Mouse (Mus musculus): ENCODE results near the gene Kctd7.

The Kctd7 gene

DNA sequence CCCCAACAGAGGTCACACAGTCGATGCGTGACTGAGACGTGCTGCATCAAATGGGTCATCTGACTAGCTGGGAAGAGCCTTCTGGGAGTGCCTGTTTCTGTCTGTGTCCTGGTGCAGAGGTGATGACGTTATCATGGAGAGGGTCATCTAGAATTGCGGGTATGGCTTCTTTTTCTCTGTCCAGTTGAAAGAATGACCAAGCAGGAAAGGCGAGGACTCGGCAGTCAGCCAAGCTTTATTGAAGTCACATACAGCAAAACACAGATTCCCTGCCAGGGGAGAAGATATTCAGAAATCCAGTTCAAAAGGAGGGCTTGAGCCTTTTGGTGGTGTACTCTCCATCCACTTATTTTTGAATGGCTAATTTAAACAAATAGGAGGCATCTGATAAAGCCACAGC lies 1.6 kb upstream of the Kctd7 start:
- DNase-seq (ENCODE audit: low spot score in 2 of 2): no peak

DNA sequence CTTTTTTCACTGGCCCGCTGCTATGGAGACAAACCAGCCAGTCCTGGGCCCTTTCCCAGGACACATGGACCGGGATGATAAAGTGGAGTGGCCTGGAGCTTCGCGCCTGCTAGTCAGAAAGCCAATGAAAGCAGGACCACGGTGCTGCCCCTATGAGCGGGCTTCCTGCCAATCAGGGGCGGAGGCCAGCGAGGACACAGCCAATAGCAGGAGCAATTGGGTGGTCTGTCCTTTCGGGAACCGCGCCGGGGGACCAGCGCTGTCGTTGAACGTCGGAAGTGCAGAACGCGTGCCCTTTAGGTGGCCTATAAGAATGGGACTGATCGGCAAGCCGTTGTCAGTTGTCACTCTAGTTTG lies 706 bp upstream of the Kctd7 start:
- peak; percentile 84 to 89 for DNase-seq (ENCODE audit: low spot score in 2 of 2)

DNA sequence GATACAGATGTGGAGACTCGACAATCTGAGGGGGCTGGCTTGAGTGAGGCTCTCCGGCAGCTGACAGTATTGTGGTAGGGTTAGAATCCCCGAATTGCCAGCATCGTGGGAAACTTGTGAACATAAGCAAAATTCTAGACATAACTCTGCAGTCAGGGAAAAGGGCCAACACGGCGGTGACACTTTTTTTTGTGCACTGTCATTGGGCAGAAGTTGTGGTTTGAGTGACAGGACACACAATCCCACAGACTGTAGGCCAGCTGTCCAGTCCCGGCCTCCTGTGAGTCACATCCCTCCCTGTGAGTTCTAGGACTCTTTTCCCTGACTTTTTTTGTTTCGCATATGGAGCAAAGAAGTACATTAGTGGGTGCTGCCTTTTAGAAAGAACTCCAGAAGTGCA lies 1.3 kb downstream of the Kctd7 start:
- no peak for DNase-seq (ENCODE audit: low spot score in 2 of 2)

DNA sequence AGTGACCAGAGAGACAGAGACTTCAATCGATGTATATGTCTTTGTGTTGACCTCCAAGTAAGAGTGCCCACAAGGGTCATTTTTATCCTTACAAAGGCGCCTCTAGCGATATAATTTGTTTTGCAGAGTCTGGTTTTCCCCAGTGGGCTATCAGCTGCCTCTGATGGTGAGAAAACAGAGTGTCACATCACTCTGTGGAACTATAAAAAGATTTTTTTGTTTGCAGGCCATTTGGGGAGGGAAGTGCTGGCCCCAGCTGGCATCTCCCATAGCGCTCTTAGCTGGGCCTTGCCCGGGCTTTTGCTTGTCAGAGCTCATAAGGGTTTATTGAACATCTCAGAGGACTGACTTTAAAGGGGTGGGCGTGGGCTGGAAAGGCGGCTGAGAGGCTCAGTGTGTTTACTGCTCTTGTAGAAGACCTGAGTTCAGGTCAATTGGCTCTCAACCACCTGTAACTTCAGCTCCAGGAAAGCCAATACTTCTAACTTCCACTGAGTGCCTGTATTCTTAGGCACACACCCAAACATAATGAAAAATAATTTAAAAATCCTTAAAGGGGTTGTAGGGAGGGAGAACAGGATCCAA lies 5.2 kb downstream of the Kctd7 start:
- no peak for DNase-seq (ENCODE audit: low spot score in 2 of 2)

DNA sequence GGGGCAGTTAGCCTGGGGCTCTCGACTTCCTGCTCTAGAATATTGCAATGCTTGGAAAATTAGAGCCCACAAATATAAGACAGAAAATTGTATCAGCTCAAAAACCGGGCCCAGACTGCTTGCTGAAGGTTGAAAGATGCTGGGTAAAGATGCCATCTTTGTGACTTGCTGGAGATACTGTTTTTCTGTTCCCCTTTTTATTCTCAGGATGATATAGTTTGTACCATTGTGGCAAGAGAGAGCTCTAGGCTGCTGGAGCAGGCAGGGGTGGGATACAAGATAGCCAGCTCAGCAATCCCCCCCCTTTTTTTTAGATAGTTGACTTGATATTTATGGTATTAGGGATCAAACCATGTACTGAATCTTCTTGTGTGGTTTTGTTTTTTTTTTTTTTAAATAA lies 9.6 kb downstream of the Kctd7 start:
- DNase-seq (ENCODE audit: low spot score in 2 of 2): no peak

DNA sequence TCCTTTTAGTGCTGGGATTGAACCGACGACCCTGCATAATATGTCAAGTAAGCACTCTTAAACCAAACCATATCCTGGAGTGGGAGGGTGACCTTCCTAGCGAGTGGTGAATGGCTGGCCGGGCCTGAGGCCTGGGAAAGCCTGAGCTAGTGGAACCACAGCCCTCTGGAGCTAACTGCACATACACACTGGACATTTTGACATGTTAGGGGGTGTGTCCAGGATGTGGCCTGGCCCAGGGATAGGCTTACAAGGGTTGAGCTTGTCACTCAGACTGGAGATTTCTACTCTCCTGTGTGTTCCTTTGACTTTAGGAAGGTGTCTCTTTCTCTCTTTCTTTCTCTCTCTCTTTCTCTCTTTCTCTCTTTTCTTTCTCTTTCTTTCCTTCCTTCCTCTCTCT lies 13.9 kb downstream of the Kctd7 start:
- DNase-seq (ENCODE audit: low spot score in 2 of 2): no peak

DNA sequence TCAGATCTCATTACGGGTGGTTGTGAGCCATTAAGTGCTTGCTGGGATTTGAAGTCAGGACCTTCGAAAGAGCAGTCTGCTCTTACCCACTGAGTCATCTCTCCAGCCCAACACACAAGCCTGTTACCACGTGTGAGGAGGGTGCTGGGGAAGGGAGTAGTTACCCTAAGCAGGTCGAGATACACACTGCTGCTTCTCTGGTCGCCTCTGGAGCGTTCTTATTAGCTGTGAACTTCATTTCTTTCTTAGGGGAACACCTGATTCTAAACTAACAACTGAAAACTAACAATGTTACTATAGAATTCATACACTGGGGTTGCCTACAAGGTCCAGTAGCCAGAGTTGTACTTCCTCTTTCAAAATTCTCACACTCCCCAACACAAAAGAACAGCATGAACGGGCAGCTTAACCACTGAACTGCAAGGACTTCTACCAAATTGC lies 15.1 kb downstream of the Kctd7 start:
- no peak for DNase-seq (ENCODE audit: low spot score in 2 of 2)

DNA sequence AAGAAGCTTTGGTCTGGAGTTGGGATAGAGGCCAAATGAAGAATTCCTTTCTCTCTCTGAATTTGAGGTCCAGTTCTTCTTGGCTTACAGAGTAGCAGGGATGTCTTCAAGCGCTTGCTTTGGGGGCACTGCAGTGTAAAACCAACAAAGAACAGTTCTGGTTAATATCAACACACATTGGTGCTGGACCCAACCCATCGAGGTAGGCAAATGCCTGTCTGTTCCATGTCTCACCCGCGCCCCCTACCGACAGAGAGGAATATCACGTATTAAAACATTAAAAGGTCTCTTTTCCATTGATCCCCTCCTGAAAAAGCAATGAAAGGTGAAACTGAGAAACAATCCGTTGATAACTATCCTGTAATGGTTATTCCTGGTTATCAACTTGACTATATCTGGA lies 19.0 kb downstream of the Kctd7 start:
- peak; percentile 82 to 95 for DNase-seq (ENCODE audit: low spot score in 2 of 2)

DNA sequence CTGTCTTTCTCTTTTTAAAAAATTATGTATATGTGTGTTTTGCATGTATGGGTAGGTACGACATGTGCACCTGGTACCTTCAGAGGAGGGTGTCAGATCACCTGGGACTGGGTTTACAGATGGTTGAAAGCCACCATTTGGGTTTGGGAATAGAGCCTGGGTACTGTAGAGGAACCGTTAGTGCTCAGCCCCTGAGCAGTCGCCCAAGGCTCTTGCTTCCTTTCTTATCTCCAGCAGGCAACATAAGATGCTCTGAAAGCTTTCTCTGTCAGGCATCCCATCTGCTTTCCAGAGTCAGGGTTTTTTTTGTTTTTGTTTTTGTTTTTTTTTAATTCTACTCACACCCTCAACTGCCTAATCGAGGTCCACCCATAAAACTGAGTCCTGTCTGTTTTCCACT lies 20.6 kb downstream of the Kctd7 start:
- no peak for DNase-seq (ENCODE audit: low spot score in 2 of 2)

DNA sequence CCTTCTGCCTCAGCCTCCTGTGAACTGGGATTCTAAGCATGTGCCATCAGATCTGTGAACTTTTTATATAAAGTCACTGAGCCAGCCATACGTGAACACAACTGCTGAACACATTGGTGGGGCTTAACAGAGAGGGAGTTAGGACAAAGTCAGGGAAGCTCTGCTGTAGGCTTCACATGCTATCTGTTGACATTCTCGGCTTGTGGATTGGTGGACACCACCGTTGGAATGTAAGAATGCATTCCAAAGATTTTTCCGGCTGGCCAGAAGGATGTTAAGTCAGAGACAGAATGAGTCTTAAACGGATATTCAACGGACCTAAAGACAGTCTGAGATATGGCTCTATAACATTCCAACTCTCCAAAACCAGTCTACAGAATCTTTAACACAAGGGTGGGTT lies 24.4 kb downstream of the Kctd7 start:
- DNase-seq (ENCODE audit: low spot score in 2 of 2): no peak

DNA sequence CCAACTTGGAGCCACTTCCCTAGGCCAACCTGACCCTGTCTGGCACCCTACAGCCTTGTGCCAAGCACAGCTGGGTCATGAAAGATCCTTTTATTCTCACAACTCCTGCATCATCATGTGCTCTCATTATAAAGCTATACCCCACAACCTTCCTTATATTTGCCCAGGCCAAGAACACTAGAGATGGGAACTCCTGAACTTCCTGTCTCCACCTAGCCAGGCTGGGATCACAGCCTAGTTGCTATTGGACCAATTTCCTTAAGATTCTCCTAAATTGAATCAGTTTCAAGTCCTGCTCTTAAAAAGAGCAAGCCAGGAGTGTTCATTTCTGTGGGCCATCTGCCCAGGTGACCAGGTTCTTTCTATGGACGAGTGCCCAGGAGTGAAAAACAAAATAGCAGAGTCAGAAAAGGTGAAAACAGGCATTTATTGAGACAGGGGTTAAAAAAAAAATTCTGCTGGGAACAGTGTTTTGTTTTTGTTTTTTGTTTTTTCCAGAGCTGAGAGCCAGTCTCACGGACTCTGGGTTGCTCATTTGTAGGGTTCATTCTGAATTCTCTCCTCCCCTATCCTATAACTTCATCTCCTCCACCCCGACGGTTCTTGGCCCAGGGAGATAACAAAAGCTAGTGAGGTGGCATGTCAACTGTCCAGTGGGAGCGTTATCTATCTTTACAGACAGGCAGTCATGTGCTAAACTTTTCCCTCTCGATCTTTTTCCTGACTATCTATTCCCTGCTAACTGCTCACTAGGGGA lies 26.2 kb downstream of the Kctd7 start:
- peak in 1 of 2 experiments; percentile 66 for DNase-seq (ENCODE audit: low spot score in 2 of 2)

DNA sequence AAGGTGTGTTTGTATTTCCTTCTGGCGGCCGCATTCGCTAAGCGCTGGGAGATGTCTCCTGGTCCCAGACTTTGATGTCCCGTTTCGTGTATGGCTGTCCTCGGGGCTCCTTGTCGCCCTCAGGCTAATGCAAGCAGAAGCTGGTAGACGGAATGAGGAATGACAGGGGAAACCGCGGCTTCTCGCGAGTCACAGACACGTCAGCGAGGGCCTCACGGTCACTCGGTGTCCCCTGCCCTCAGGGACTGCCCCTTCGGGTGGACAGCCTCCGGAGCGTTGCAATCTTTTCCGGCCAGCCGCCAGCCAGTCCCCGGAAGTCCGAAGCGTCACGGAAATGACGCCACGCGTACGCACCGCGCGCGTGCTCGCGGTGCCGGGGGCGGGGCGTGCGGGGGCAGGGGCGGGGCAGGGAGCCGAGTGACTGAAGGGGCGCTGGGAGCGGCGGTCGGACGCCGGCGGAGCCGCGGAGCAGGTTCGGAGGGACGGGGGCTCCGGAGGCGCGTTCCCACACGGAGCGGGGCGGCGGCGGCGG lies 26.8 kb downstream of the Kctd7 start, which contains the start of gene Rabgef1:
Gene Rabgef1 (plus strand): TSS at position 376 of the 532 bp plus-strand sequence.
- DNase-seq (ENCODE audit: low spot score in 2 of 2): peak; percentile 89 to 95

DNA sequence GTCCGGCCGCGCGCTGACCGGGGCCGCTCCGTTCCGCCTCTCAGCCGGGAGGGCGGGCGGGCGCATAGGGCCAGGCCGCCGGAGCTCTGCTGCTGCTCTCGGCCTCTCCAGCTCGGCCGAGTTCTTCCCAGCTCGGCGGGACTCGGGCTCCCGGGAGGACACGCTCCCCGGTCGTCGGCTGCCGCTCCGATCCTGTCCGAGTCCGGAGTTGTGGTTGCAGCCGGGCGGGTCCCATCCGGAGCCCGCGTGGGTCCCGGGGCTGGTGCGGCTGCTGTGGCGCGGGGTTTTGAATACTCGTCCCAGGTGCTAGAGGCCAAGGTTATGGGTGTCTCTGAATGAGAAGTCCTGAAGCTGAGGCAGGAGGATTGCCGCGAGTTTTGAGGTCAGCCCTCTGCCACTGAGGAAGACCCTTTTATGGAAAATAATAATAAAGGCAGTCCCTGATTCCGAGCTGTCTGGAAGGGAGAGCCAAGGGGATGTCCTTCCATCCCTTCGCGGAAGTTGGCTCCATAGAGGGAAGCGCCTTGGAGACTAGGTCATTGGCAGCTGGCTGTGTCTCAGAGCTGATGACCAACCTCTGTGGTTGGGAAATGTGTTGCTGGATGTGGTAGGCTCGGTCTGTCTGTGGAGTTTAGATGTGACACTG lies 27.4 kb downstream of the Kctd7 start:
- peak; percentile 61 to 85 for DNase-seq (ENCODE audit: low spot score in 2 of 2)

DNA sequence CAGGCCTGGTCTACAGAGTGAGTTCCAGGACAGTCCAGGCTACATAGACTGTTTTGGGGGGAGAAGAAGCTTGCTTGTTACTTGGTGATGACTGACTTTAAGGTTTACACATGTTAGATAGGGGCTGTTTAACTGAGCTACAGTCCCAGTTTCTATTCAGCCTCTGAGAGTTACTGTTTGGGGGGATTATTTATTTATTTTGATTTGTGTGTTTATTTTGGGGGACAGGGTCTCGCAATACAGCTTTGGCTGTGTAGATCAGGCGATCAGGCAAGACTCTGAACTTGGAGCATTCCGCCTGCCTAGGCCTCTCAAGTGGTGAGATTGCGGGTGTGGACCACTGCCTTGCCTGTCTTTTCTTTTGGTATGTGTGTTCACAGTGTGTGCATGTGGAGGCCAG lies 28.4 kb downstream of the Kctd7 start:
- no peak for DNase-seq (ENCODE audit: low spot score in 2 of 2)

DNA sequence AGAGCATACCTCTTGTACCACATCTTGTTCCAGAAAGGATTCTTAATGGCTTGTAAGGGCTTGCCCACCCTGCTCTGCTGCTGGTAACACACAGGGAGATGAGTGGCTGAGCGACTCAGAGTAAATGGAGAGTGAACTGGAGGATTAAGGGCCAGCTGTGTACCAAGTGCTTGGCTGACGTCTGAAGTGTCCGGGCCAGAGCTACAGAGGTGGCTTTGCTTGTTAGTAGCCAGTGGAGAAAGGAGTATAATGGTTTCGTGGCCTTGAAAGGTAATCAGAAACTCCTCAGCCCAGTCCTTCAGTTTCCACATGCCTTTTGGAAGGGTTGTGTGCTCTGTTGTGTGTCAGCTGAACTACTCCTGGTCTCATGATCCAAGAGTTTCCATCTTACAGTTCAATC lies 33.2 kb downstream of the Kctd7 start:
- no peak for DNase-seq (ENCODE audit: low spot score in 2 of 2)

DNA sequence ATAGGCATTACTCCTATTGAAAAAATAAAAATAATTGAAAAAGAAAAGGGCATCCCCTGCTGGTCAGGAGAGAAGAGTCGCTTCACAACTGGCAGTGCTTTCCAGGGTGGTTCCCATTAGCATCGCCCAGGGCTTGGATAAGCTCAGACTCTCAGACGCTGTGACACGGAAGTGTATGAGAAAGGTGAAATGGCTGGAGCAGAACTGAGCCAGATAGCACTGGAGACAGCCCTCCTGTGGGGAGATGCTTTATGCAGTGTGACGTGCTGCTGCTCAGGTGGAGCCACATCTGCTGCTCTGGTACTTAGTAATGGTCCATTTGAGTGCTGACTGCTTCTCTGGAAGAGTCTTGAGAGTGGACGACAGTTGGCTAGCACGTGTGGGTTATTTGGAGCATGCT lies 35.7 kb downstream of the Kctd7 start:
- DNase-seq (ENCODE audit: low spot score in 2 of 2): no peak

DNA sequence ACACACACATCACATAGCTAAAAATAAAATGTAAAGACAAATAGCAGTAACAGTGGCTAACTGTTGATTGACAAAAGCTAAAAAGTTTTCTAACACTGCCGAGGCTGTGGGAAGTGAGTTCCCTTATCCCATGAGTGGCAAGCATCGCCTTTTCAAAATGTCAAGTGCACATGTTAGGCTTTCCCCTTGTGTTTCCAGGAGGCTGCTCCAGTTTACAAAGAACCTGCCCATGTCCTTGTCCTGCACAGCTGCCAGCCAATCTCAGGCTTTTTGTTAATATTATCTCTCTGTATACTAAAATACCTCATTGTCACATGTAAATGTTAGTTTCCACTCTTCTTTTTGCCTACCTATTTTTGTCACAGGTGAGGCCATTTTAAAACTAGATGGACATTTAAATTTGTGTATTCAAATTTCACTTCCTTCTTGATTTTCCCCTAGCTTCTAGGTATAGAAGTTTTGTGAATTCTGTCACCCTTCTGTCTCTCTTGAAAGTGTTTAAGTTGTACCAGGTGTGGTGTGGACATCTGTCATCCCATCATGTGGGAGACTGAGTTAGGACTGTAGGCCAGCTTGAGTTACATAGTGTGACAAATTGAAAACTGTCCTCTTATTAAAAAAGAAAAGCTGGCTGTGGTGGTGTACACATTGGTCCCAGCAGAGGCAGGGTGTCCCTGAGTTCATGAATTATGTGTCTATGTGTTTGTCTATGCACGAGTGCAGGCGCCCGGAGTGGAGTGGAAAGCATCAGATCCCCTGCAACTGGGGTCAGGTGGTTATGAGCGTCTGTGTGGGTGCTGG lies 37.3 kb downstream of the Kctd7 start:
- no peak for DNase-seq (ENCODE audit: low spot score in 2 of 2)

DNA sequence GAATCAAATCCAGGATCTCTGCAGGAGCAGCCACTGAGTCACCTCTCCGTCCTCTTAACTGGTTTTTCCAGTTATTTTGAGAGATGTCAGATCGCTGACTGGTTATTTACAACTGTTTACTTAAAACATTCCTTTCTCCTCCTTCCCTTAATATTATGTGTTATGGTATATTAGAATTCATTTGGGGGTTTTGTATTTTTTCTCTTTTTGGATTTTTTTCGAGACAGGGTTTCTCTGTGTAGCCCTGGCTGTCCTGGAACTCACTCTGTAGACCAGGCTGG lies 37.8 kb downstream of the Kctd7 start:
- DNase-seq (ENCODE audit: low spot score in 2 of 2): no peak

DNA sequence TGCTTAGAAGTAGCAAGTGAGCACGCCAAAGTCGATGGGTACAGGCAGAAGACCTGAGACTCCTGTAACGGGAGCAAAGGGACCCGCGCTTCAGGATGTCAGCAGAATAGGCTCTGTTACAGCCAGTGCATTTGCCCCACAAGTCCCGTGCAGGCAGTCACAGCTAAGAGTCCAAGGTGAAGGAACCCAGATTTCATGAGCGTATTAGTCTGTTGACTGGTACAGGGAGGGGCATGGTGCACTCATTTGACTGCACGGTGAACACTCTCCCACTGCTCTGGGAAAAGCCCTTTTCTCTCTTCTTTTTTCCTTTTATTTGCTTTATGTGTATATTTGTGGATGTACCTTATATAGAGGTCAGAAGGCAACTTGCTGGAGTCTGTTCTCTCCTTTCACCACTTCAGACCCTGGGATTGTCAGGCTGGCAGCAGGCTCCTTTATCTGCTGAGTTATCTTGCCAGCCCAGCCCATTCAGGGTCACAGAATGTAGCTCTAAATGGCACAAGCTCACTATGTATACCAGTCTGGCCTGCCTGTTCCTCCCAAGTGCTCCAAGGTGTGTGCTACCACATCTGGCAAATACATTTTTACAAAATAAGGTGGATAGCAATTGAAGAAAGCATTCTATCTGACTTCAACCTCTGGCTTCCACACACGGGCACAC lies 39.7 kb downstream of the Kctd7 start:
- no peak for DNase-seq (ENCODE audit: low spot score in 2 of 2)

DNA sequence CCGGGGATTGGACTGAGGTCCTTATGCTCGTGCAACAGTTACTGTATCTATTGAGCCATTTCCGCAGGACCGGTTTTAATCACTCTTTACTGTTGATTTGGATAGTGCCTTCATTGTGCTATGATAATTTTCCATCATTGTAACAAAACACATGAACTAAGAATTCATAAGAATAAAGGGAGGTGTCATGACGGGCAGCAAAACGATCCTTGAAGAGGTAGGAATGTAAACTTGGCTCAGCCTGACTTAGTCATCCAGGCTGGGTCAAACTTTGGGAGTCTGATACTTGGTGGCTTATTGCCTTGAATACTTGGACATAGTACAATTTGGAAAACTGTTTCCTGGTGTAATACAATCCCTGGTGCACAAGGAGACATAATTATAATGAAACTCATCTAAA lies 40.7 kb downstream of the Kctd7 start:
- DNase-seq (ENCODE audit: low spot score in 2 of 2): no peak

DNA sequence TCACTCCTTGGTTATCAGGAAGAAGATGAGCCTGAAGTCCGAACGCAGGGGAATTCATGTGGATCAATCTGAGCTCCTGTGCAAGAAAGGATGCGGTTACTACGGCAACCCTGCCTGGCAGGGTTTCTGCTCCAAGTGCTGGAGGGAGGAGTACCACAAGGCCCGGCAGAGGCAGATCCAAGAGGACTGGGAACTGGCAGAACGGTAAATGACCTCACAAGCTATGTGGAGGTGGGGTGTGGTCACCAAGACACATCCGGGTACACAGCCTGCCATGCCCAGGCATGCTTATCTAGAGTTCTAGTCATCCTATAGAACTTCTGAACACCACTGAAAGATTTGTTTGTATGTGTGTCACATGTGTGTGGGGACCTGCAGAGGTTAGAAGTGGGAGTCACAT lies 42.7 kb downstream of the Kctd7 start:
- DNase-seq (ENCODE audit: low spot score in 2 of 2): no peak

DNA sequence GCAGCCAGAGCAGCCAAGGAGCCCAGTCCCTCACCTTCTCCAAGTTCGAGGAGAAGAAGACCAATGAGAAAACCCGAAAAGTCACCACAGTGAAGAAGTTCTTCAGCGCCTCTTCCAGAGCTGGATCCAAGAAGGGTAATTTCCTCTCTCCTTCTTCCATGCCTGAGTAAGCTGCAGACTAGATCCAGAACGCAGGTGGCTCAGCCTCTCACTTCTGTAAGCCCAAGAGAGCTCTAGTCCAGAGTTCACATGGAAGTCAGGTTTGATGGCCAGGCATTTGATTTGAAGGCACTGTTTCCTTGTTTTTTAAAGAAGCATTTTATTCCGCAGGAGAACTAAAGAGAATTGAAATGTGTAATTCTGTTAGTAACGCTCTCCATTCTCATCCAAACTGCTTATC lies 46.2 kb downstream of the Kctd7 start:
- DNase-seq (ENCODE audit: low spot score in 2 of 2): no peak

Measured in spleen, postnatal 4 days (tissue).